Mouse (Mus musculus) hematopoietic stem cell, adult 5-6 weeks (primary cell): ENCODE data around the gene Hist1h4f. TPM values are rescaled to one million over a fixed set of nuclear protein-coding genes. Genes with fewer than 3 reads are reported as not detected.
A peak's percentile ranks its signal among the peaks of the same experiment; 100 is the strongest.

Source experiments
- ATAC-seq, 2 experiments: fragments of 125-278 bp in 1 of 2; replicated peaks in 1 of 2; 2 replicates each; pipeline ENCODE4 v1.8.0; 2016 to 2017; ENCODE audit warnings: inconsistent platforms in 2 of 2, mild to moderate bottlenecking in 2 of 2, moderate number of reproducible peaks in 2 of 2, low read depth in 1 of 2, moderate TSS enrichment in 1 of 2; ENCODE audit not compliant: low FRiP score in 2 of 2, poor library complexity in 2 of 2, severe bottlenecking in 2 of 2, insufficient read depth in 1 of 2, low TSS enrichment in 1 of 2
- total RNA-seq: library from RNA; stranded (forward); fragments of 172-1452, 232-1000 nt; gene quantifications from 2 replicates; pipeline ENCODE4 v1.2.3, GENCODE M21; 2017

Gene Hist1h4f
- total RNA-seq, 1 experiment from 2014 or later: 943 TPM

- ATAC-seq: no peak
Measured at GRCm38 (mm10) chr13:23529005-23529404, 22.4 kb downstream of the Hist1h4f start.

GRCm38 (mm10) chr13:23526312-23526711 is 25.1 kb downstream of the Hist1h4f start:
- ATAC-seq: peak in 1 of 2 experiments; percentile 51; a peak in 3 of 4 replicates

GRCm38 (mm10) chr13:23525901-23526300 is 25.5 kb downstream of the Hist1h4f start:
- no peak for ATAC-seq

GRCm38 (mm10) chr13:23524654-23525053 is 26.8 kb downstream of the Hist1h4f start:
- ATAC-seq: peak; percentile 55 to 57

- no peak for ATAC-seq
Measured at GRCm38 (mm10) chr13:23523976-23524375, 27.5 kb downstream of the Hist1h4f start.

- ATAC-seq: peak; percentile 12 to 35; a peak in 1 of 4 replicates
Measured at GRCm38 (mm10) chr13:23521703-23522102, 29.7 kb downstream of the Hist1h4f start.

- peak in 1 of 2 experiments; percentile 11; a peak in 2 of 4 replicates for ATAC-seq
Measured at GRCm38 (mm10) chr13:23519416-23519815, 32.0 kb downstream of the Hist1h4f start.

GRCm38 (mm10) chr13:23518885-23519284 is 32.6 kb downstream of the Hist1h4f start:
- ATAC-seq: peak; percentile 17 to 26; a peak in 1 of 4 replicates

- ATAC-seq: no peak
Measured at GRCm38 (mm10) chr13:23518295-23518603, 33.2 kb downstream of the Hist1h4f start.

- ATAC-seq: peak; percentile 39 to 54
Measured at GRCm38 (mm10) chr13:23517603-23518294, 33.7 kb downstream of the Hist1h4f start.

GRCm38 (mm10) chr13:23516822-23517602 is 34.4 kb downstream of the Hist1h4f start:
- peak; percentile 37 to 50; a peak in 2 of 4 replicates for ATAC-seq

GRCm38 (mm10) chr13:23515826-23516620 is 35.4 kb downstream of the Hist1h4f start:
- no peak for ATAC-seq

GRCm38 (mm10) chr13:23515281-23515680 is 36.2 kb downstream of the Hist1h4f start:
- ATAC-seq: no peak

GRCm38 (mm10) chr13:23513517-23513916 is 37.9 kb downstream of the Hist1h4f start:
- ATAC-seq: no peak

- ATAC-seq: no peak
Measured at GRCm38 (mm10) chr13:23510127-23510526, 41.3 kb downstream of the Hist1h4f start.

GRCm38 (mm10) chr13:23506819-23507515 is 44.5 kb downstream of the Hist1h4f start:
- ATAC-seq: no peak

- ATAC-seq: peak in 1 of 2 experiments; percentile 21; a peak in 1 of 4 replicates
Measured at GRCm38 (mm10) chr13:23506351-23506750, 45.1 kb downstream of the Hist1h4f start.
